Mouse (Mus musculus): ENCODE data around the gene Stard13.

Stard13 gene

GRCm38 (mm10) chr5:151137901-151138300 is 95.7 kb downstream of the Stard13 start:
- no peak for DNase-seq

- no peak for DNase-seq
These were observed 96.3 kb downstream of the Stard13 start for GRCm38 (mm10) chr5:151137311-151137710.

GRCm38 (mm10) chr5:151135965-151136364 is 97.7 kb downstream of the Stard13 start:
- no peak for DNase-seq

GRCm38 (mm10) chr5:151135078-151135826 is 98.4 kb downstream of the Stard13 start:
- DNase-seq = no peak

- DNase-seq = no peak
These were observed 99.4 kb downstream of the Stard13 start for GRCm38 (mm10) chr5:151134202-151134601.

GRCm38 (mm10) chr5:151133744-151134143 is 99.9 kb downstream of the Stard13 start:
- DNase-seq = no peak

GRCm38 (mm10) chr5:151129762-151130161 is 103.9 kb downstream of the Stard13 start:
- no peak for DNase-seq

- peak; percentile 8 for DNase-seq
These were observed 106.3 kb downstream of the Stard13 start for GRCm38 (mm10) chr5:151127298-151127717.

- DNase-seq = no peak
These were observed 107.0 kb downstream of the Stard13 start for GRCm38 (mm10) chr5:151126608-151127005.

GRCm38 (mm10) chr5:151125985-151126607 is 107.5 kb downstream of the Stard13 start:
- no peak for DNase-seq

GRCm38 (mm10) chr5:151117846-151118245 is 115.8 kb downstream of the Stard13 start:
- DNase-seq = no peak

- no peak for DNase-seq
These were observed 117.3 kb downstream of the Stard13 start for GRCm38 (mm10) chr5:151116192-151116887.

- DNase-seq = no peak
These were observed 120.9 kb downstream of the Stard13 start for GRCm38 (mm10) chr5:151112743-151113142.

- DNase-seq = no peak
These were observed 122.4 kb downstream of the Stard13 start for GRCm38 (mm10) chr5:151111080-151111871.

- no peak for DNase-seq
These were observed 123.2 kb downstream of the Stard13 start for GRCm38 (mm10) chr5:151110461-151110908.

GRCm38 (mm10) chr5:151109822-151110221 is 123.8 kb downstream of the Stard13 start:
- no peak for DNase-seq

GRCm38 (mm10) chr5:151108955-151109354 is 124.7 kb downstream of the Stard13 start:
- DNase-seq = no peak

- DNase-seq = no peak
These were observed 125.2 kb downstream of the Stard13 start for GRCm38 (mm10) chr5:151108291-151108897.

- DNase-seq = no peak
These were observed 126.8 kb downstream of the Stard13 start for GRCm38 (mm10) chr5:151106841-151107240.

- no peak for DNase-seq
These were observed 128.3 kb downstream of the Stard13 start for GRCm38 (mm10) chr5:151105054-151105971.

Measured in cerebellum, postnatal 36 days (tissue).